Mouse (Mus musculus) megakaryocyte, embryonic 14.5 days (primary cell): ENCODE data around the gene Gm8879. TPM values are rescaled to one million over a fixed set of nuclear protein-coding genes. Genes with fewer than 3 reads are reported as not detected.
"Not testable (repeated sequence)": the region's sequence is repeated elsewhere in the genome, so short reads cannot be mapped to it uniquely, and the experiment has no call there.

Source experiments
- H3K27me3 ChIP-seq: replicated peaks from 2 replicates; pipeline ENCODE3; 2012; ENCODE audit warnings: inconsistent platforms
- H3K36me3 ChIP-seq: replicated peaks from 2 replicates; pipeline ENCODE3; 2012; ENCODE audit warnings: low read length, inconsistent platforms, mixed read lengths
- H3K4me1 ChIP-seq: 2 replicates; pipeline ENCODE4 v1.6.1; 2012; ENCODE audit warnings: inconsistent platforms
- H3K4me3 ChIP-seq: replicated peaks from 2 replicates; pipeline ENCODE3; 2012; ENCODE audit warnings: moderate library complexity, mild to moderate bottlenecking, inconsistent platforms
- H3K9me3 ChIP-seq: 2 replicates; pipeline ENCODE4 v1.6.1; 2012; ENCODE audit warnings: inconsistent platforms
- polyA plus RNA-seq: library from polyadenylated mRNA; stranded (reverse); fragments of >175 nt; gene quantifications from 2 replicates; pipeline ENCODE4 v1.2.3, GENCODE M21; 2012; ENCODE audit warnings: low replicate concordance; ENCODE audit not compliant: insufficient read depth

Gene Gm8879
- not detected in 2 replicates for polyA plus RNA-seq

DNA sequence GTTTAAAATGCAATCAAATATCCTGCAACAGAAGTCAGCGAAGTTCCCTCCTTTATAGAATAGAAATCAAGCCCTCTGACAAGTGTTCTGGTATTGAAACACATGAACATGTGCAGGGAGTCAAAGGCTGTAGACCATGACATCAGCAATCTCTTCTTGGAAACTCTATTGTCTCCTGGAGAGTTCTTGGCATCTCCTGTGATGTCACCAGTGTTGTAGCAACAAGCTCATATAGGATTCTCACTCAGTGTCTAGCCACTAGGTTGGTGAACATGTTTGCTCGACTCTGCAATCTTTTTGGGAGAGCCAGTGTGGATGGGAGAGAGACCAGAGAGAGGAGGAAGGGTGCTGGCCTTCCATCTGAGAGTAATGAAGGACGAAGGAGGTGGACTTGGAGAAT, at the start of gene Gm8879:
TSS of gene Gm8879 (plus strand) at position 301 of the 400 bp plus-strand sequence.
- H3K27me3 ChIP-seq, H3K9me3 ChIP-seq, H3K4me1 ChIP-seq, H3K36me3 ChIP-seq, H3K4me3 ChIP-seq: not testable (repeated sequence)

DNA sequence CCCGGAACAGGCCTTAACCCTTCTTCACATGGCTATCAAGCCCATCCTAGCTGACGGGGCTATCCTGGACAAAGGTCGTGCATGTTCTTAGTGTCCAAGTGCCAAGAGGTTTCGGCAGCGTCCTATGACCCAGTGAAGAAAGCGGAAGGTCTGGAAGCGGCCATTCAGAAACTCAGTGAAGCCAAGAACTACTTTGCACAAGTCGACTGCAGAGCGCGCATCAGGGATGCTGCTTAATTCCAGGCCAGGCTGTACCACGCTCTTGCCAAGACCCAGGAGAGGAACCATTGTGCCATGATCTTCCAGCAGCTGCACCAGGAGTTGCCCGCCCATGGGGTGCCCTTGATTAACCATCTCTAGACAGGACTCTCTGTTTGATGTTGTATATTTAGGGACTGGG, 10.6 kb downstream of the Gm8879 start:
- not testable (repeated sequence) for H3K36me3 ChIP-seq, H3K4me1 ChIP-seq, H3K4me3 ChIP-seq, H3K27me3 ChIP-seq, H3K9me3 ChIP-seq

Other genes starting within 250 kb of the Gm8879 start
- not detected in 2 replicates for gene Gm8871, start 179.8 kb upstream of the Gm8879 start, polyA plus RNA-seq
- gene Gm8857, start 179.8 kb upstream of the Gm8879 start, polyA plus RNA-seq: not detected in 2 replicates
- not detected in 2 replicates for gene Gm5861, start 55.4 kb downstream of the Gm8879 start, polyA plus RNA-seq
- not detected in 2 replicates for gene Gm8890, start 128.4 kb downstream of the Gm8879 start, polyA plus RNA-seq
- gene Speer1, start 213.9 kb downstream of the Gm8879 start, polyA plus RNA-seq: not detected in 2 replicates